Mouse (Mus musculus): ENCODE results near the gene Cklf.
"Not testable (repeated sequence)": the region's sequence is repeated elsewhere in the genome, so short reads cannot be mapped to it uniquely, and the experiment has no call there.

DNA sequence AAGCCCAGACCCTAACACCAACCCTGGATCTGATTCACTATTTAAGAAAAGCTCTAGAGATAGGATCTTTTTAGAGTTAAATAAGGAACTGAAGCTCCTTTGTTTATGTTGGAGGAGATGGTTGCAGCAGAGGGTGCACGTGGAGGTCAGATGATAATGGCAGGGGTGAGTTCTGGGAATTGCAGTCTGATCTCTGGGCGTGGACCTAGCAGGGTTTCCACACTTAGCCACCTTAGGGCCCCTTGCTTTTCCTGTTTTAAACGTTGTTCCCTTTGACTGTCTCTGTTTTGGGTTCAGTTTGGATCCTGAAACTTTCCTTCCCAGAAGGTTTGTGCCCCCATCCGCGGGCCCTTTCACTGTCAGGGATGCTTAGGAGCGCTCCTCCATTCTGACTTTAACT is 57.7 kb downstream of the Cklf start:
- not testable (repeated sequence) for TF ChIP-seq EP300, CTCF (IDR thresholded peaks at IDR 0.05; ENCODE audit: low read depth)

Data from liver, postnatal 0 days (tissue).